Mouse (Mus musculus): ENCODE results near the gene Exosc2. TPM values are rescaled to one million over a fixed set of nuclear protein-coding genes. Genes with fewer than 3 reads are reported as not detected.

Gene Exosc2
- total RNA-seq, 4 experiments from 2014 or later = 20.9 to 26.0 (median 24.4) TPM

- DNase-seq (ENCODE audit: low spot score in 2 of 2) = no peak
Measured at GRCm38 (mm10) chr2:31724730-31725490, 54.4 kb downstream of the Exosc2 start.

- peak in 1 of 2 experiments; percentile 34 for DNase-seq (ENCODE audit: low spot score in 2 of 2)
Measured at GRCm38 (mm10) chr2:31727576-31728277, 57.2 kb downstream of the Exosc2 start.

- no peak for DNase-seq (ENCODE audit: low spot score in 2 of 2)
Measured at GRCm38 (mm10) chr2:31730640-31731039, 60.1 kb downstream of the Exosc2 start.

Other genes starting within 250 kb of the Exosc2 start
- gene Ass1, start 200.5 kb upstream of the Exosc2 start, total RNA-seq (2022) = 10 to 100 TPM; 53.8 to 61.2 (median 56.4) TPM
- 10 to 100 TPM; 35.9 to 48.0 (median 42.4) TPM for gene Fubp3, start 98.1 kb upstream of the Exosc2 start, total RNA-seq (2022)
- 1 to 10 TPM in 2 of 4 experiments, under 1 TPM in 2; 0.18 to 1.6 (median 0.97) TPM for gene Prdm12, start 30.7 kb upstream of the Exosc2 start, total RNA-seq (2022)
- gene Abl1, start 17.7 kb downstream of the Exosc2 start, total RNA-seq (2022) = 10 to 100 TPM; 47.1 to 49.9 (median 47.7) TPM
- gene Qrfp, start 139.9 kb downstream of the Exosc2 start, total RNA-seq (2022) = not detected
- gene Fibcd1, start 175.3 kb downstream of the Exosc2 start, total RNA-seq (2022) = 1 to 10 TPM; 6.9 to 9.0 (median 7.4) TPM
- gene Lamc3, start 216.6 kb downstream of the Exosc2 start, total RNA-seq (2022) = 1 to 10 TPM; 5.7 to 7.5 (median 6.6) TPM